Mouse (Mus musculus) layer of hippocampus, adult 2 months (tissue): Measurements from ENCODE around the gene Ube2s. TPM values are rescaled to one million over a fixed set of nuclear protein-coding genes. Genes with fewer than 3 reads are reported as not detected.

ENCODE experiments used
- DNase-seq, 2 experiments: peaks; one replicate each; pipeline ENCODE4 v3.0.0; 2022; ENCODE audit warnings: low spot score in 2 of 2
- H3K27ac ChIP-seq: fragments of 200-600 bp; 2 replicates; pipeline ENCODE4 v1.8.1; 2022
- H3K4me3 ChIP-seq: fragments of 200-600 bp; 2 replicates; pipeline ENCODE4 v1.8.1; 2022; ENCODE audit warnings: mild to moderate bottlenecking
- CTCF ChIP-seq: fragments of 200-600 bp; conservative IDR thresholded peaks from 2 replicates; pipeline ENCODE4 v1.8.1; 2022; ENCODE audit warnings: antibody characterized with exemption, mild to moderate bottlenecking, moderate library complexity
- total RNA-seq, 2 experiments: library from RNA; stranded (reverse); gene quantifications; 2 replicates each; pipeline ENCODE4 v1.2.3; 2021

Gene Ube2s
- total RNA-seq, 2 experiments from 2014 or later, result 106 to 108 TPM

- no peak for TF ChIP-seq CTCF
- no peak overlapping the region for H3K27ac ChIP-seq
- no peak for DNase-seq
- H3K4me3 ChIP-seq, result no peak overlapping the region
These were observed 32.5 kb downstream of the Ube2s start for GRCm38 (mm10) chr7:4779921-4780320.

- no peak for TF ChIP-seq CTCF
- Histone ChIP-seq H3K27ac (no peak overlapping the region), H3K4me3 (no peak overlapping the region)
- no peak for DNase-seq
These were observed 34.3 kb downstream of the Ube2s start for GRCm38 (mm10) chr7:4777851-4778637.

GRCm38 (mm10) chr7:4776861-4777830 is 35.2 kb downstream of the Ube2s start:
- no peak for DNase-seq
- no peak overlapping the region for H3K27ac ChIP-seq
- TF ChIP-seq CTCF, result no peak
- H3K4me3 ChIP-seq, result peak overlapping the region; percentile 43

GRCm38 (mm10) chr7:4776131-4776530 is 36.3 kb downstream of the Ube2s start:
- no peak overlapping the region for H3K4me3 ChIP-seq
- TF ChIP-seq CTCF, result no peak
- no peak overlapping the region for H3K27ac ChIP-seq
- DNase-seq, result no peak

GRCm38 (mm10) chr7:4771202-4771601 is 41.2 kb downstream of the Ube2s start, which contains the start of gene Fam71e2:
Gene Fam71e2, minus strand, starts transcription at chr7:4771302.
- Histone ChIP-seq H3K4me3 (no peak within 1 kb of the TSS), H3K27ac (no peak within 1 kb of the TSS)
- DNase-seq, result no peak
- no peak for TF ChIP-seq CTCF

- Histone ChIP-seq H3K27ac (peak overlapping the region; percentile 58), H3K4me3 (no peak overlapping the region)
- no peak for DNase-seq
- no peak for TF ChIP-seq CTCF
These were observed 47.3 kb downstream of the Ube2s start for GRCm38 (mm10) chr7:4764946-4765710.

GRCm38 (mm10) chr7:4759670-4760069 is 52.7 kb downstream of the Ube2s start:
- Histone ChIP-seq H3K4me3 (no peak overlapping the region), H3K27ac (no peak overlapping the region)
- TF ChIP-seq CTCF, result no peak
- no peak for DNase-seq

- peak in 1 of 2 experiments; percentile 52 for DNase-seq
- no peak within 1 kb of the TSS for H3K27ac ChIP-seq
- TF ChIP-seq CTCF, result no peak
- H3K4me3 ChIP-seq, result peak within 1 kb of the TSS; percentile 37
These were observed 59.4 kb downstream of the Ube2s start, which contains the start of gene Cox6b2 for GRCm38 (mm10) chr7:4752821-4753570. Gene Cox6b2, minus strand, starts transcription at chr7:4753094.

- TF ChIP-seq CTCF, result no peak
- Histone ChIP-seq H3K27ac (no peak overlapping the region), H3K4me3 (peak overlapping the region; percentile 37)
- DNase-seq, result no peak
These were observed 60.2 kb downstream of the Ube2s start for GRCm38 (mm10) chr7:4751971-4752820.

GRCm38 (mm10) chr7:4749169-4749568 is 63.2 kb downstream of the Ube2s start:
- no peak for DNase-seq
- no peak for TF ChIP-seq CTCF
- no peak overlapping the region for H3K4me3 ChIP-seq

GRCm38 (mm10) chr7:4748321-4748720 is 64.1 kb downstream of the Ube2s start:
- H3K27ac ChIP-seq, result no peak overlapping the region
- TF ChIP-seq CTCF, result no peak
- DNase-seq, result no peak
- H3K4me3 ChIP-seq, result no peak overlapping the region

More at GRCm38 (mm10) chr7:4749169-4749568, 63.2 kb downstream of the Ube2s start:
- H3K27ac ChIP-seq, result no peak overlapping the region
